Mouse (Mus musculus) spleen, adult 2 months (tissue): ENCODE data around the gene Sgca. TPM values are rescaled to one million over a fixed set of nuclear protein-coding genes. Genes with fewer than 3 reads are reported as not detected.
A peak's percentile ranks its signal among the peaks of the same experiment; 100 is the strongest.

Experiments used
- DNase-seq, 2 experiments: peaks; one replicate each; pipeline versions ENCODE4 v3.0.0 to v3.0.0-alpha.2; 2012 to 2021; ENCODE audit warnings: low spot score in 2 of 2, low read depth in 1 of 2
- H3K27ac ChIP-seq: fragments of 200-500 bp; 2 replicates; pipeline ENCODE4 v1.5.1; 2012; ENCODE audit warnings: low read length, inconsistent platforms; ENCODE audit not compliant: insufficient read depth
- H3K27me3 ChIP-seq: fragments of 200-500 bp; 2 replicates; pipeline ENCODE4 v1.6.1; 2012; ENCODE audit warnings: mild to moderate bottlenecking, moderate library complexity, low read length, inconsistent platforms; ENCODE audit not compliant: control insufficient read depth, insufficient read depth
- H3K36me3 ChIP-seq: fragments of 200-500 bp; 2 replicates; pipeline ENCODE4 v1.6.1; 2012; ENCODE audit warnings: mild to moderate bottlenecking, low read length, inconsistent platforms; ENCODE audit not compliant: control insufficient read depth, insufficient read depth
- H3K4me1 ChIP-seq: fragments of 200-500 bp; 2 replicates; pipeline ENCODE4 v1.6.1; 2011; ENCODE audit warnings: inconsistent platforms; ENCODE audit not compliant: control insufficient read depth, insufficient read depth, insufficient read length
- H3K4me3 ChIP-seq: fragments of 200-500 bp; 2 replicates; pipeline ENCODE4 v1.5.1; 2011; ENCODE audit warnings: mild to moderate bottlenecking, inconsistent platforms; ENCODE audit not compliant: insufficient read depth, insufficient read length; ENCODE audit errors: extremely low read depth
- CTCF ChIP-seq: fragments of 200-500 bp; IDR thresholded peaks from 2 replicates; pipeline ENCODE4 v1.5.1; 2011; ENCODE audit warnings: mild to moderate bottlenecking, inconsistent platforms; ENCODE audit not compliant: insufficient read depth, insufficient read length, insufficient replicate concordance; ENCODE audit errors: extremely low read depth
- POLR2A ChIP-seq: fragments of 200-500 bp; IDR thresholded peaks from 2 replicates; pipeline ENCODE4 v1.6.1; 2011; ENCODE audit warnings: low read depth, low read length, inconsistent platforms
- WGBS: fragments of 180-500 bp; shearing (Covaris S2); methylation state at CpG from one replicate; pipeline ENCODE4 v1.1.7; 2018; 5-methylcytosine and 5-hydroxymethylcytosine counted together
- polyA plus RNA-seq: library from polyadenylated mRNA; depleted of rRNA; stranded (reverse); fragments of >200 nt; gene quantifications from 2 replicates; pipeline ENCODE4 v1.2.3, GENCODE M21; 2012

Gene Sgca
- polyA plus RNA-seq, 1 experiment = 1.5 TPM

DNA sequence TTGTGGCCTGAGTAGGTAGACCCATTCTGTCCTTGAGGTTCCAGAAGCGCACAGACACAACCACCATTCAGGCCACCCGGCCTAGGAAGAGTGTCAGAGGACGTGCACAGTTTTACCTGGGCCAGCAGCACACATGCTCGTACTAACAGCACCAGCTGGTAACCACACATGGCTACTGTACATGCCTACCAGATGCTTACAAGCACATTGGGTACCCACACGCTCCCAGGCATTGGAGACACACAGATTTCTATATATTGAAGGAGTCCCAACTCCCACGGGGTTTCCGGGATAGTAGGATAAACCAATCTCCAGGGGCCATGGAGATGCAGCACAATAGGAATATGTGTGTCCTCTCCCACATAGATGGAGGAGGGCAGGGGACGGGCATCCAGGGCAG, 26.6 kb upstream of the Sgca start:
- no peak for TF ChIP-seq CTCF
- WGBS = 96% methylated on average over 8 of the region's 8 CpGs
- Histone ChIP-seq H3K36me3 (peaks cover 24% of the 10 kb centered on the region), H3K27me3 (no peaks in the 10 kb centered on the region), H3K27ac (no peak overlapping the region), H3K4me1 (peaks cover 26% of the 10 kb centered on the region; the same call in 1 of the 2 replicates), H3K4me3 (no peak overlapping the region)
- DNase-seq = no peak

DNA sequence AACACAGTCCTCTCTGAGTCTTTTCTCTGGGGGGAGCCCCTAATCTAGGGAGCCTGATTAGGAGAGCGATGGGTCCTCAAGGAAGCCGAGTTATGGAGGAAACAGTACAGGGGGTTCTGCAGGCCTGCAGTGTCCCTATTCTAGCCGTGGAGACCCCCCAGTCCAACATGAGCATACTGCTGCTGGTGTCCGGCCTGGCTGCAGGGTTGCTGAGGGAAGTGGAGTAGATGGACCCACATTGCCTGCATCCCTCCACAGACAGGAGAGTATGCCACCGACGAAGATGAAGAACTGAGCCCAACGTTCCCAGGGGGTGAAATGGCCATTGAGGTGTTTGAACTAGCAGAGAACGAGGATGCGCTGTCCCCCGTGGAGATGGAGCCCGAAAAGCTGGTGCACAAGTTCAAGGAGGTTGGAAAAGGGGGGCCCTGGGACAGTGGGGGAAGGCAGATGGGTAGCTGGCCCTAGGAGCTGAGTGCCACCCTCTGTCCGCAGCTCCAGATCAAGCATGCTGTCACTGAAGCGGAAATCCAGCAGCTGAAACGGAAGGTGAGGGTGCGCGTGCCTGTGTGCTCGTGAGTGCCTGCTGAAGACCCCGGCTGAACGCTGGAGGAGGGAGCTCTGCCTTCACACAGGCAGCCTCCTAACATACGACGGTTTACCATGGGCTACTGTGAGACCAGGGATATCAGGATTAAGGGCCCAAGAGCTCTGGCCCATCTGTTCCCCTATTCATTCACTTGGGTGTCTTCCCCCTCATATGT, 25.6 kb upstream of the Sgca start:
- Histone ChIP-seq H3K4me3 (no peak overlapping the region), H3K27ac (no peak overlapping the region), H3K36me3 (peaks cover 26% of the 10 kb centered on the region), H3K27me3 (no peaks in the 10 kb centered on the region), H3K4me1 (peaks cover 26% of the 10 kb centered on the region; the same call in 1 of the 2 replicates)
- no peak for DNase-seq
- WGBS = 84% methylated on average over 21 of the region's 21 CpGs
- TF ChIP-seq CTCF (no peak), POLR2A (no peak)

DNA sequence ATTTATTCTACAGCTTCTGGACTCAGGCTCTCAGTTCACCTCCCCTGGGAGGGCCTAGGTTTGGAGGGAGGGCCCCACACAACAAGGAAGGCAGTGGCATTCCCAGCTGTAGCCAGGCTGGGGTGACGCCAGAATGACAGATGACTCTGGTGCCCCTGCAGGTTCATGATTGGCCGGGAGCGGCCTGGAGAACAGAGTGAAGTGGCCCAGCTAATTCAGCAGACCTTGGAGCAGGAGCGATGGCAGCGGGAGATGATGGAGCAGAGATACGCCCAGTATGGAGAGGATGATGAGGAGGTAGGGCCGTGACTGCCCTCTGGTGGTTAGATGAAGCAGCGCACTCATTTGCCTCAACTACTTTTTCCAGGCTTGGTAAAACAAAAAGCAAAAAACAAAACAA, 24.9 kb upstream of the Sgca start:
- H3K27ac ChIP-seq = peak overlapping the region; percentile 40; the same call in 1 of the 2 replicates
- peak in 1 of 2 experiments; percentile 55 for DNase-seq
- peak; percentile 77; the same call in 1 of the 2 replicates for TF ChIP-seq CTCF
- TF ChIP-seq POLR2A = no peak
- WGBS = 5% methylated on average over 8 of the region's 8 CpGs
- H3K4me3 ChIP-seq = no peak overlapping the region
- H3K27me3 ChIP-seq = no peaks in the 10 kb centered on the region
- peaks cover 25% of the 10 kb centered on the region; the same call in 1 of the 2 replicates for H3K4me1 ChIP-seq
- peaks cover 27% of the 10 kb centered on the region for H3K36me3 ChIP-seq

DNA sequence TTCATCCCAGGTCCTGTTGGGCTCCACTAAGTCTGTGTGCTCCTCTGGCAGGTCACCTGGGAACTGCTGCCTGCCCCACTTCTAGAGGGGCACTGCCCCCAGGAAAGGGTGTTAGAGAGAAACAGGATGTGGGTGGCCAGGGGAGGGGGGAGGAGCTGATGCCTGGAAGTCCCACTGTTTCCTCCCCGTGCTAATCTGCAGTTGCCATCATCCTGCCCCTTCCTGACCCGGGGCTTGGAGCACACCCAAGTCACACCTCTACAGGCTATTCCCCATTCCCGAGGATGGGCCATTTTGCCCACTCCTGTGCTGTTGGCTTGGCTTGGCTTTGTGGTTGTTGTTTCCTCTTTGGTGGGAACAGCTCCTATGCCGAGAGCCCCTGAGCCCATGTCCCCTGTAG, 24.4 kb upstream of the Sgca start:
- DNase-seq = peak in 1 of 2 experiments; percentile 54

DNA sequence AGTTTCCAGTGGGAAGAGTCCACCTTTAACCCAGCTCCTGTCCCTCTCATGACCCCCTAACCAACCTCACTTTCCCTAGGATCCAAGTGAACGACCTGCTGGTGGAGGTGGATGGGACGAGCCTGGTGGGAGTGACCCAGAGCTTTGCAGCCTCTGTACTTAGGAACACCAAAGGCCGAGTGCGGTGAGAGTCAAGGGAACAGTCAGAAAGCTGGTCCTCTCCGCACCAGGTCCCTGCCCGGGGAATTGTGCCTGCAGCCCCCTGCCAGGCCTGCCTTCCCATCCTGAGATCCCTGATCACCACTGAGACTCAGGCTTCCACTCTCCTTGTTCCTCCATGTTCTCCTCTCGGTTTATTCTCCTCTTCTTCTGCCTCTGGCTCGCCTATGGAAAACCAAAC, 24.0 kb upstream of the Sgca start:
- H3K4me3 ChIP-seq = no peak overlapping the region
- H3K27ac ChIP-seq = peak overlapping the region; percentile 61
- H3K27me3 ChIP-seq = no peaks in the 10 kb centered on the region
- DNase-seq = no peak
- peaks cover 27% of the 10 kb centered on the region; the same call in 1 of the 2 replicates for H3K4me1 ChIP-seq
- H3K36me3 ChIP-seq = peaks cover 22% of the 10 kb centered on the region
- 63% methylated on average over 8 of the region's 8 CpGs for WGBS
- no peak for TF ChIP-seq CTCF
- no peak for TF ChIP-seq POLR2A

More for the DNA sequence above, 24.4 kb upstream of the Sgca start:
- H3K4me1 ChIP-seq = peaks cover 25% of the 10 kb centered on the region; the same call in 1 of the 2 replicates
- no peak overlapping the region; the same call in 1 of the 2 replicates for H3K4me3 ChIP-seq
- peak overlapping the region; percentile 61 for H3K27ac ChIP-seq
- H3K27me3 ChIP-seq = no peaks in the 10 kb centered on the region
- TF ChIP-seq CTCF = no peak
- no peak for TF ChIP-seq POLR2A
- H3K36me3 ChIP-seq = peaks cover 26% of the 10 kb centered on the region
- 1% methylated on average over 4 of the region's 4 CpGs for WGBS

DNA sequence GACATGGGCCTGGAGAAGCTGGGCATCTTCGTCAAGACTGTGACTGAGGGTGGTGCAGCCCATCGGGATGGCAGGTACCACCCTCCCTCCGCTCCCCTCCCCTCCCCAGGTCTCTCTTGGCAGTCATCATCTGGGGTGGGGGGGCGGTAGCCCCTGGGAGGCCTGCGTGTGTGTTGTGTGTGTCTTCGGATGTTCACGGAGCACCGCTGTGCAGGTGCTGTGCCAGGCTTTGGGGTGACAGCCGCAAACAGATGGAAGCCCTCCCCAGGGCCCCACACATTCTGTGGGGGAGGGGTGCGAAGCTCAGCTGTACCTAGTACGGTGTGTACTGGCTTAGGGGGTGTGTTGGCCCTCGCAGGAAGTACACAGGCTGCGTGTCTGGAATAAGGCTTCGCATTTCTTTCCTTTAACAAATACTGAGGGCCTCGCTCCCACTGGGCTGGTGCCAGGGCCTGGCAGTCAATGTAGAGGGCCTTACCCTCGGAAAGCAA, 22.0 kb upstream of the Sgca start:
- DNase-seq = peak in 1 of 2 experiments; percentile 47
- peak overlapping the region; percentile 7; the same call in 1 of the 2 replicates for H3K4me3 ChIP-seq
- no peaks in the 10 kb centered on the region for H3K27me3 ChIP-seq
- TF ChIP-seq CTCF (no peak), POLR2A (no peak)
- peaks cover 19% of the 10 kb centered on the region for H3K36me3 ChIP-seq
- H3K27ac ChIP-seq = peak overlapping the region; percentile 39
- H3K4me1 ChIP-seq = peaks cover 41% of the 10 kb centered on the region; the same call in 1 of the 2 replicates
- 23% methylated on average over 16 of the region's 16 CpGs for WGBS

DNA sequence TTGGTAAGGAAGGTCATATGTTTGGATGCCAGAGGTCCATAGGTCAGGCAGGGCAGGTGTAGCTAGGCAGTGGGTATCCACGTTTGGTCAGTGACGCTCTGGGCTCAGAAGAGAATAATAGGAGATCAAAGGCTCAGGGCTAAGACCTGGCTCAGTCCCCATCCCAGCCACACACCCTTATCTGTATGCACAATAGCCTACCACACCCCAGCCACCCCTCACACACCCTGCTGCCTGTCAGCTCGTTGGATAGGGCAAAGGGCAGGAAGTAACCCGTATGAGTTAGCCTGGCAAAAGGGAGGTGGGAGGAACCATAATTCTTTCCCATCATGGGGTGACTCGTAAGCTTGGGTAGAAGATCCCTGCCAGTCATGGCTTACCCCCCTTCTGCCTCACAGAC, 21.5 kb upstream of the Sgca start:
- H3K27ac ChIP-seq = peak overlapping the region; percentile 39
- TF ChIP-seq POLR2A (no peak), CTCF (no peak)
- H3K27me3 ChIP-seq = no peaks in the 10 kb centered on the region
- H3K36me3 ChIP-seq = peaks cover 18% of the 10 kb centered on the region
- H3K4me1 ChIP-seq = peaks cover 42% of the 10 kb centered on the region; the same call in 1 of the 2 replicates
- no peak for DNase-seq
- WGBS = 32% methylated on average over 5 of the region's 5 CpGs
- no peak overlapping the region for H3K4me3 ChIP-seq
